Mouse (Mus musculus) lung, postnatal 0 days (tissue): ENCODE results near the gene Xrcc2.

Experiments
- CTCF ChIP-seq: IDR thresholded peaks from 2 replicates; pipeline ENCODE4 v1.5.1; 2016; ENCODE audit warnings: antibody characterized with exemption, mild to moderate bottlenecking
- EP300 ChIP-seq: IDR thresholded peaks from 2 replicates; pipeline ENCODE4 v1.6.1; 2016; ENCODE audit warnings: antibody characterized with exemption, mild to moderate bottlenecking, control low read depth

DNA sequence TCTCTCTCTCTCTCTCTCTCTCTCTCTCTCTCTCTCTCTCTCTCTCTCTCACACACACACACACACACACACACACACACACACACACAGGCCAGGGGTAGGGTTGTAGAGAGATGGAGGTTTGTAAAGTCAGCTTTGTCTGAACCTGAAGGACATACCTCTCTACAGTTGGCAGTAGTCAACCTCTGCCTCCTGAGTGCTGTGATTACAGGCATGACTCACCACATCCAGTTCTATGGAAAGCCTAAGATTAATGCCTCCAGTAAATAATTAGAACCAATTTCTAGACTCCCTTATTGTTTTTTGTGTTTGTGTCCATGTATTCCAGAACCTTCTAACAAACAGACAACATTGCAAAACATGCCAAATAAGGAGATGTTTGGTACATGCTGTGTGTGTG is 42.3 kb upstream of the Xrcc2 start:
- TF ChIP-seq CTCF, result no peak
- no peak for TF ChIP-seq EP300
